Mouse (Mus musculus) stomach, embryonic 16.5 days (tissue): ENCODE results near the gene Jmjd8. TPM values are rescaled to one million over a fixed set of nuclear protein-coding genes. Genes with fewer than 3 reads are reported as not detected.

ENCODE experiments used
- ATAC-seq: fragments of 200-750 bp; cut with Nextera tagmentation; 2 replicates; pipeline ENCODE4 v1.8.0; 2017; ENCODE audit warnings: moderate number of reproducible peaks, moderate TSS enrichment; ENCODE audit not compliant: insufficient read depth, low FRiP score
- H3K27ac ChIP-seq: fragments of 300-500 bp; sonication (generic); 2 replicates; pipeline ENCODE4 v1.5.1; 2014; ENCODE audit warnings: low read length
- H3K27me3 ChIP-seq: fragments of 300-500 bp; sonication (generic); 2 replicates; pipeline ENCODE4 v1.6.1; 2014; ENCODE audit warnings: low read length, control low read depth, mixed read lengths; ENCODE audit not compliant: control insufficient read depth, insufficient read depth
- H3K36me3 ChIP-seq: fragments of 300-500 bp; sonication (generic); 2 replicates; pipeline ENCODE4 v1.6.1; 2014; ENCODE audit warnings: low read length; ENCODE audit not compliant: control insufficient read depth, insufficient read depth
- H3K4me1 ChIP-seq: fragments of 300-500 bp; sonication (generic); 2 replicates; pipeline ENCODE4 v1.6.1; 2014; ENCODE audit warnings: low read length, control low read depth, mixed read lengths; ENCODE audit not compliant: control insufficient read depth, insufficient read depth
- H3K4me2 ChIP-seq: fragments of 300-500 bp; sonication (generic); 2 replicates; pipeline ENCODE4 v1.6.1; 2014; ENCODE audit warnings: low read depth, low read length, mixed read lengths
- H3K4me3 ChIP-seq: fragments of 300-500 bp; sonication (generic); replicated peaks from 2 replicates; pipeline ENCODE4 v1.5.1; 2014; ENCODE audit warnings: mild to moderate bottlenecking, low read length
- H3K9ac ChIP-seq: fragments of 300-500 bp; sonication (generic); 2 replicates; pipeline ENCODE4 v1.6.1; 2014; ENCODE audit warnings: low read length
- H3K9me3 ChIP-seq: fragments of 300-500 bp; sonication (generic); replicated peaks from 2 replicates; pipeline ENCODE4 v1.6.1; 2016; ENCODE audit warnings: low read length, control low read depth; ENCODE audit not compliant: control insufficient read depth
- WGBS: fragments of 180-500 bp; shearing (Covaris S2); extraction: QIAGEN DNeasy Blood & Tissue Kit; methylation state at CpG from one replicate; pipeline ENCODE4 v1.1.7; 2014; 5-methylcytosine and 5-hydroxymethylcytosine counted together
- polyA plus RNA-seq: library from polyadenylated mRNA; unstranded; fragments of >200 nt; fragmentation: Nextera tagmentation; extraction: Ambion mirVana; gene quantifications from 2 replicates; pipeline ENCODE4 v1.2.1, GENCODE M21; 2015

Gene Jmjd8
- polyA plus RNA-seq, 1 experiment from 2014 or later = 58.1 TPM

DNA sequence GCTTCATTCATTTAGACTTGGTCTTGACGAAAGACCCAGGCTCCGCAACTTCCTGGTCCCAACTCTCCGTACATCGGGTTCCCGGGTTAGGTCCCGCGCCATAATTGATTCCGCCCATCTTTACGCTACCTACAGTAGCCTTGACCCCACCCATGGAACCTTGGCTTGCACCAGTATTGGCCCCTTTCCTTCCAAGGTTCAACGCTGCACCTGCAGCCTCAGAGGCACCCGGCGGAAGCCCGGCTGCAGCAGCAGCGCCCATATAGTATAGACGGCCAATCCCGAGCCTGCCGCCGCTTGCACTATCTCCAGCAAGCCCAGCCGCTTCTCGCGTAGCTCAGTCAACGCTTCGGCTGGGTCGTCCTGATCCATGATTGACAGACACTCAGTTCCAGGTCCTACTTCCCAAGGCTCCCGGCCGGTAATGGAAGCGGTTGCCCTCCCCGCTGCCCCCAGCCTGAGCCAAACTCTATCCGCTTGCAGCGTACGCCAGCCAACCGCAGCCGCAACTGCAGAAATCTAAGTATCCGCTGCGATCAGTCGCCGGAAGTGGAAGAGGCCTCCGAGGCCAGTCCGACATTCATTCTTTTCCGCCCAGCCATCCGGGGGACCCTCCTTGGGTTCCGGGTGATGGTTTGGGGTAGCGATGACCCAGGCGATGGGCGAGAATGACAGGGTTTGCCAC lies 36.7 kb upstream of the Jmjd8 start:
- H3K36me3 ChIP-seq = 0 out of 2 replicates have a peak, but pooled peaks cover 5% of the 10 kb centered on the region
- H3K4me3 ChIP-seq = peak overlapping the region; percentile 93
- no peaks in the 10 kb centered on the region for H3K9me3 ChIP-seq
- ATAC-seq = peak; percentile 74
- peak overlapping the region; percentile 96 for H3K4me2 ChIP-seq
- H3K9ac ChIP-seq = peak overlapping the region; percentile 77
- no peaks in the 10 kb centered on the region for H3K27me3 ChIP-seq
- under 1% methylated on average over 45 of the region's 45 CpGs for WGBS
- H3K27ac ChIP-seq = peak overlapping the region; percentile 98
- H3K4me1 ChIP-seq = peaks cover 37% of the 10 kb centered on the region

GRCm38 (mm10) chr17:25792615-25793014 lies 36.1 kb upstream of the Jmjd8 start, which contains the start of gene Fam173a:
TSS of gene Fam173a (minus strand) at chr17:25792901.
- Histone ChIP-seq H3K4me3 (peak within 1 kb of the TSS; percentile 93), H3K9me3 (no peaks in the 10 kb centered on the region), H3K27ac (peak within 1 kb of the TSS; percentile 98), H3K4me2 (peak within 1 kb of the TSS; percentile 96), H3K27me3 (no peaks in the 10 kb centered on the region), H3K9ac (peak within 1 kb of the TSS; percentile 77), H3K4me1 (peaks cover 37% of the 10 kb centered on the region), H3K36me3 (0 out of 2 replicates have a peak, but pooled peaks cover under 1% of the 10 kb centered on the region)
- peak; percentile 80 for ATAC-seq
- WGBS = under 1% methylated on average over 14 of the region's 14 CpGs

DNA sequence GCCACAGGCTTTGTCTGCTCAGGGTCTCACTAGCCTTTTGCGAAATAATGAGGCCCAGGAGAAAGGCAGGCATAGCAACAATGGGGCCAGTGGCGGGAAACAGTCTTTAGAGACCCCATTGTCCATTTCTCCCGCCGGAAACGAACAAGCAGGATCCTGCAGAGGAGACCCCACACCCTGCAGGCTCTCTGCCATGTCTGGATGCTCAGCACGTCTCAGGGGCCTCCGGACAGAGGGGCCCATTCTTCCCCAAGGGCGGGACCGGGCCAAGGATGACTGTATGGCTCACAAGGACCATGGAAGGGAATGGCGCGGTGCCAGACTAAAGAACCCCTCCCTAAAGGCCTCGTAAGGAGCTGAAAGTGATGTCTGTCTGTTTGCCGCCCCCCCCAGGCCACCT lies 34.5 kb upstream of the Jmjd8 start:
- Histone ChIP-seq H3K27me3 (no peaks in the 10 kb centered on the region), H3K27ac (0 out of 2 replicates have a peak overlapping the region, but pooled peaks have one; percentile 17), H3K36me3 (no peaks in the 10 kb centered on the region), H3K9me3 (no peaks in the 10 kb centered on the region), H3K9ac (no peak overlapping the region), H3K4me2 (no peak overlapping the region), H3K4me3 (no peak overlapping the region), H3K4me1 (peaks cover 37% of the 10 kb centered on the region)
- 71% methylated on average over 13 of the region's 13 CpGs for WGBS
- ATAC-seq = no peak

GRCm38 (mm10) chr17:25794998-25795397 lies 33.7 kb upstream of the Jmjd8 start:
- peak overlapping the region; percentile 93; the same call in 1 of the 2 replicates for H3K4me2 ChIP-seq
- H3K4me1 ChIP-seq = peaks cover 37% of the 10 kb centered on the region
- 88% methylated on average over 17 of the region's 17 CpGs for WGBS
- no peak overlapping the region for H3K27ac ChIP-seq
- 0 out of 2 replicates have a peak overlapping the region, but pooled peaks have one; percentile 3 for H3K4me3 ChIP-seq
- no peaks in the 10 kb centered on the region for H3K9me3 ChIP-seq
- ATAC-seq = no peak
- H3K27me3 ChIP-seq = no peaks in the 10 kb centered on the region
- no peaks in the 10 kb centered on the region for H3K36me3 ChIP-seq
- peak overlapping the region; percentile 80 for H3K9ac ChIP-seq

DNA sequence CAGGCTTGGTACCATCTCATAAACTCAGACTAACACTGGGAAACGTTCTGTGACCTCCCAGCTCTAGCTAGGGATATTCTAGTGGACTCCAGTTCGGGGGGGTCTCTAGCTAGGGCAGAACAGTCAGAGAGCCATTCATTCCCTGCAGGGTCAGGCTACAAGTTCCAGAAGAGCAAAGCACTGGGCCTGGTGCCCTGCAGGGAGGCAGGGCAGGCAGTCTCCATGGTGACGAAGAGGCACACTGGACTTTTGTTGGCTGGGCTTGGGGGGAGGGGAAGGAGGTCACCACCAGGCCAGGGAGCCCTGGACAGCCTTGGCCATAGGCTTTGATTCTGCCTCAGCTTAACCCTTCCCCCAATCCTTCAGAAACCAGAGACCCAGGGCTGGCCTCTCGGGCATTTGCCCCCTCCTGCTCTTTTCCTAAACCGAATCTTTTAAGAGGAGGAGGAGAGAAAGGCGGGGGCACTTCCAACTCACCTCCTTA lies 33.0 kb upstream of the Jmjd8 start, which contains the start of gene AC134908.4:
Gene AC134908.4, minus strand, starts transcription at position 51 of the 484 bp plus-strand sequence.
- H3K27ac ChIP-seq = peak within 1 kb of the TSS; percentile 27; the same call in 1 of the 2 replicates

GRCm38 (mm10) chr17:25796211-25796771 lies 32.4 kb upstream of the Jmjd8 start:
- Histone ChIP-seq H3K9ac (peak overlapping the region; percentile 80), H3K36me3 (no peaks in the 10 kb centered on the region), H3K4me3 (peak overlapping the region; percentile 87), H3K9me3 (no peaks in the 10 kb centered on the region), H3K4me2 (peak overlapping the region; percentile 93), H3K4me1 (peaks cover 35% of the 10 kb centered on the region), H3K27me3 (no peaks in the 10 kb centered on the region), H3K27ac (peak overlapping the region; percentile 27; the same call in 1 of the 2 replicates)
- 1% methylated on average over 37 of the region's 37 CpGs for WGBS
- no peak for ATAC-seq

More for the DNA sequence above, 33.0 kb upstream of the Jmjd8 start, which contains the start of gene AC134908.4:
- H3K36me3 ChIP-seq = no peaks in the 10 kb centered on the region
- H3K9me3 ChIP-seq = no peaks in the 10 kb centered on the region
- H3K27me3 ChIP-seq = no peaks in the 10 kb centered on the region
- H3K4me2 ChIP-seq = peak within 1 kb of the TSS; percentile 93
- H3K4me1 ChIP-seq = peaks cover 37% of the 10 kb centered on the region
- H3K4me3 ChIP-seq = peak within 1 kb of the TSS; percentile 87
- no peak for ATAC-seq
- peak within 1 kb of the TSS; percentile 80 for H3K9ac ChIP-seq
- WGBS = 33% methylated on average over 6 of the region's 6 CpGs

- Histone ChIP-seq H3K9me3 (no peaks in the 10 kb centered on the region), H3K4me2 (peak within 1 kb of the TSS; percentile 93), H3K27ac (peak within 1 kb of the TSS; percentile 27), H3K36me3 (no peaks in the 10 kb centered on the region), H3K27me3 (no peaks in the 10 kb centered on the region), H3K9ac (peak within 1 kb of the TSS; percentile 80), H3K4me3 (peak within 1 kb of the TSS; percentile 87), H3K4me1 (peaks cover 31% of the 10 kb centered on the region)
- WGBS = under 1% methylated on average over 35 of the region's 35 CpGs
- peak; percentile 76 for ATAC-seq
Observed at GRCm38 (mm10) chr17:25796951-25797369, 31.7 kb upstream of the Jmjd8 start, which contains the start of gene Metrn. TSS of gene Metrn (minus strand) at chr17:25797136.

- Histone ChIP-seq H3K4me1 (peaks cover 5% of the 10 kb centered on the region), H3K36me3 (no peaks in the 10 kb centered on the region), H3K27me3 (peaks cover 2% of the 10 kb centered on the region; the same call in 1 of the 2 replicates), H3K27ac (no peak overlapping the region), H3K4me2 (no peak overlapping the region), H3K4me3 (no peak overlapping the region), H3K9ac (no peak overlapping the region), H3K9me3 (no peaks in the 10 kb centered on the region)
- 0 out of 2 replicates have a peak, but pooled peaks have one; percentile 48 for ATAC-seq
- WGBS = 9% methylated on average over 6 of the region's 6 CpGs
Observed at GRCm38 (mm10) chr17:25801029-25801428, 27.6 kb upstream of the Jmjd8 start.
